Mouse (Mus musculus) forebrain, postnatal 0 days (tissue): ENCODE measurements around the gene Il23a. TPM values are rescaled to one million over a fixed set of nuclear protein-coding genes. Genes with fewer than 3 reads are reported as not detected.
"Not testable (repeated sequence)": the region's sequence is repeated elsewhere in the genome, so short reads cannot be mapped to it uniquely, and the experiment has no call there.

ENCODE experiments used
- ATAC-seq: fragments of 200-750 bp; cut with Nextera tagmentation; 2 replicates; pipeline ENCODE4 v1.8.0; 2017; ENCODE audit warnings: mild to moderate bottlenecking, moderate library complexity
- DNase-seq: peaks from one replicate; pipeline ENCODE4 v3.0.0-alpha.2; 2015
- H3K27ac ChIP-seq: fragments of 300-500 bp; sonication (generic); 2 replicates; pipeline ENCODE4 v1.5.1; 2014; ENCODE audit warnings: low read depth, mild to moderate bottlenecking, antibody characterized with exemption, low read length, moderate library complexity, mixed read lengths
- H3K27me3 ChIP-seq: fragments of 300-500 bp; sonication (generic); 2 replicates; pipeline ENCODE4 v1.6.1; 2014; ENCODE audit warnings: mild to moderate bottlenecking, low read length, mixed read lengths; ENCODE audit not compliant: insufficient read depth
- H3K36me3 ChIP-seq: fragments of 300-500 bp; sonication (generic); 2 replicates; pipeline ENCODE4 v1.6.1; 2014; ENCODE audit warnings: mild to moderate bottlenecking, moderate library complexity; ENCODE audit not compliant: insufficient read depth
- H3K4me1 ChIP-seq: fragments of 300-500 bp; sonication (generic); 2 replicates; pipeline ENCODE4 v1.6.1; 2014; ENCODE audit warnings: antibody characterized with exemption; ENCODE audit not compliant: insufficient read depth
- H3K4me2 ChIP-seq: fragments of 300-500 bp; sonication (generic); 2 replicates; pipeline ENCODE4 v1.6.1; 2014; ENCODE audit warnings: low read depth, mild to moderate bottlenecking, moderate library complexity
- H3K4me3 ChIP-seq: fragments of 300-500 bp; sonication (generic); 2 replicates; pipeline ENCODE4 v1.5.1; 2014; ENCODE audit warnings: low read depth, low read length, mixed read lengths
- H3K9ac ChIP-seq: fragments of 300-500 bp; sonication (generic); 2 replicates; pipeline ENCODE4 v1.6.1; 2014; ENCODE audit warnings: mild to moderate bottlenecking
- H3K9me3 ChIP-seq: fragments of 300-500 bp; sonication (generic); 2 replicates; pipeline ENCODE4 v1.6.1; 2016; ENCODE audit warnings: low read length
- CTCF ChIP-seq: sonication (generic); IDR thresholded peaks from 2 replicates; pipeline ENCODE4 v1.5.1; 2016; ENCODE audit warnings: antibody characterized with exemption, control low read depth, low read depth
- WGBS: fragments of 180-500 bp; shearing (Covaris S2); extraction: QIAGEN DNeasy Blood & Tissue Kit; methylation state at CpG from one replicate; pipeline ENCODE4 v1.1.7; 2014; 5-methylcytosine and 5-hydroxymethylcytosine counted together
- polyA plus RNA-seq: library from polyadenylated mRNA; unstranded; fragments of >200 nt; fragmentation: Nextera tagmentation; extraction: Ambion mirVana; gene quantifications from 2 replicates; pipeline ENCODE4 v1.2.1, GENCODE M21; 2015
- total RNA-seq: library from RNA; depleted of rRNA; stranded (reverse); fragments of >200 nt; gene quantifications from 2 replicates; pipeline ENCODE4 v1.2.3, GENCODE M21; 2014

Gene Il23a
- total and polyA plus RNA-seq, 2 experiments from 2014 or later = not detected

- Histone ChIP-seq H3K27me3 (no peaks in the 10 kb centered on the region), H3K36me3 (no peaks in the 10 kb centered on the region), H3K4me2 (no peak within 1 kb of the TSS), H3K9ac (no peak within 1 kb of the TSS), H3K4me3 (no peak within 1 kb of the TSS), H3K4me1 (0 out of 2 replicates have a peak, but pooled peaks cover 4% of the 10 kb centered on the region), H3K9me3 (no peaks in the 10 kb centered on the region), H3K27ac (no peak within 1 kb of the TSS)
- DNase-seq = no peak
- no peak for TF ChIP-seq CTCF
- ATAC-seq = no peak
- 86% methylated on average over 6 of the region's 6 CpGs for WGBS
Measured at GRCm38 (mm10) chr10:128268371-128268770, 30.2 kb downstream of the Il23a start, which contains the start of gene Apof. Gene Apof, plus strand, starts transcription at chr10:128268671.

- Histone ChIP-seq H3K27ac (no peak overlapping the region), H3K4me2 (no peak overlapping the region), H3K27me3 (no peaks in the 10 kb centered on the region), H3K4me3 (no peak overlapping the region), H3K36me3 (no peaks in the 10 kb centered on the region), H3K4me1 (no peaks in the 10 kb centered on the region), H3K9ac (no peak overlapping the region), H3K9me3 (no peaks in the 10 kb centered on the region)
- 75% methylated on average over 6 of the region's 6 CpGs for WGBS
- no peak for TF ChIP-seq CTCF
- ATAC-seq (no peak), DNase-seq (no peak)
Measured at GRCm38 (mm10) chr10:128263393-128264310, 34.9 kb downstream of the Il23a start.

- H3K27me3 ChIP-seq = no peaks in the 10 kb centered on the region
- no peak overlapping the region for H3K27ac ChIP-seq
- no peaks in the 10 kb centered on the region for H3K4me1 ChIP-seq
- H3K4me2 ChIP-seq = no peak overlapping the region
- WGBS = 88% methylated on average over 22 of the region's 22 CpGs
- no peak for ATAC-seq
- no peak overlapping the region for H3K9ac ChIP-seq
- H3K4me3 ChIP-seq = no peak overlapping the region
- no peak for DNase-seq
- no peak for TF ChIP-seq CTCF
- no peaks in the 10 kb centered on the region for H3K9me3 ChIP-seq
- H3K36me3 ChIP-seq = no peaks in the 10 kb centered on the region
Measured at GRCm38 (mm10) chr10:128262300-128262699, 36.3 kb downstream of the Il23a start.

GRCm38 (mm10) chr10:128260376-128260775 lies 38.2 kb downstream of the Il23a start:
- not testable (repeated sequence) for H3K4me3 ChIP-seq, H3K9ac ChIP-seq, DNase-seq, ATAC-seq, H3K36me3 ChIP-seq, H3K9me3 ChIP-seq, H3K27ac ChIP-seq, H3K4me2 ChIP-seq, H3K4me1 ChIP-seq, H3K27me3 ChIP-seq
- WGBS = 88% methylated on average over 7 of the region's 7 CpGs

- DNase-seq (no peak), ATAC-seq (no peak)
- 92% methylated on average over 5 of the region's 5 CpGs for WGBS
- Histone ChIP-seq H3K4me2 (no peak overlapping the region), H3K4me1 (no peaks in the 10 kb centered on the region), H3K27ac (no peak overlapping the region), H3K36me3 (no peaks in the 10 kb centered on the region), H3K4me3 (no peak overlapping the region), H3K27me3 (no peaks in the 10 kb centered on the region), H3K9ac (no peak overlapping the region), H3K9me3 (no peaks in the 10 kb centered on the region)
- TF ChIP-seq CTCF = no peak
Measured at GRCm38 (mm10) chr10:128259946-128260345, 38.6 kb downstream of the Il23a start.

- no peak overlapping the region for H3K9ac ChIP-seq
- TF ChIP-seq CTCF = no peak
- H3K36me3 ChIP-seq = no peaks in the 10 kb centered on the region
- no peak for DNase-seq
- H3K27ac ChIP-seq = no peak overlapping the region
- no peak overlapping the region for H3K4me2 ChIP-seq
- H3K9me3 ChIP-seq = no peaks in the 10 kb centered on the region
- WGBS = 82% methylated on average over 4 of the region's 4 CpGs
- no peaks in the 10 kb centered on the region for H3K27me3 ChIP-seq
- no peak for ATAC-seq
- H3K4me3 ChIP-seq = no peak overlapping the region
- H3K4me1 ChIP-seq = no peaks in the 10 kb centered on the region
Measured at GRCm38 (mm10) chr10:128258953-128259352, 39.6 kb downstream of the Il23a start.

- Histone ChIP-seq H3K9ac (no peak overlapping the region), H3K36me3 (peaks cover 11% of the 10 kb centered on the region), H3K27me3 (no peaks in the 10 kb centered on the region), H3K4me2 (no peak overlapping the region), H3K4me1 (no peaks in the 10 kb centered on the region), H3K27ac (no peak overlapping the region), H3K4me3 (no peak overlapping the region), H3K9me3 (no peaks in the 10 kb centered on the region)
- WGBS = 91% methylated on average over 8 of the region's 8 CpGs
- TF ChIP-seq CTCF = no peak
- DNase-seq = no peak
- ATAC-seq = no peak
Measured at GRCm38 (mm10) chr10:128256328-128256727, 42.2 kb downstream of the Il23a start.
